Mouse (Mus musculus) megakaryocyte, embryonic 14.5 days (primary cell): ENCODE results near the gene Dexi. TPM values are rescaled to one million over a fixed set of nuclear protein-coding genes. Genes with fewer than 3 reads are reported as not detected.

Experiments
- H3K27me3 ChIP-seq: replicated peaks from 2 replicates; pipeline ENCODE3; 2012; ENCODE audit warnings: inconsistent platforms
- H3K36me3 ChIP-seq: replicated peaks from 2 replicates; pipeline ENCODE3; 2012; ENCODE audit warnings: low read length, inconsistent platforms, mixed read lengths
- H3K4me1 ChIP-seq: 2 replicates; pipeline ENCODE4 v1.6.1; 2012; ENCODE audit warnings: inconsistent platforms
- H3K4me3 ChIP-seq: replicated peaks from 2 replicates; pipeline ENCODE3; 2012; ENCODE audit warnings: moderate library complexity, mild to moderate bottlenecking, inconsistent platforms
- H3K9me3 ChIP-seq: 2 replicates; pipeline ENCODE4 v1.6.1; 2012; ENCODE audit warnings: inconsistent platforms
- FLI1 ChIP-seq: IDR thresholded peaks from 2 replicates; pipeline ENCODE4 v1.6.1; 2012; ENCODE audit warnings: low read length, inconsistent platforms, mixed read lengths
- GATA1 ChIP-seq: IDR thresholded peaks from 3 replicates; pipeline ENCODE4 v1.6.1; 2012; ENCODE audit warnings: mixed read lengths, low read length, inconsistent platforms, borderline replicate concordance
- polyA plus RNA-seq: library from polyadenylated mRNA; stranded (reverse); fragments of >175 nt; gene quantifications from 2 replicates; pipeline ENCODE4 v1.2.3, GENCODE M21; 2012; ENCODE audit warnings: low replicate concordance; ENCODE audit not compliant: insufficient read depth

The Dexi gene
- 41.9 and 81.7 TPM in 2 replicates for polyA plus RNA-seq

GRCm38 (mm10) chr16:10542698-10543365 lies at the start of gene Dexi:
Gene Dexi (minus strand): TSS chr16:10543054.
- Histone ChIP-seq H3K9me3 (no peaks in the 10 kb centered on the region), H3K36me3 (peaks cover 28% of the 10 kb centered on the region), H3K4me1 (peaks cover 84% of the 10 kb centered on the region), H3K27me3 (no peaks in the 10 kb centered on the region), H3K4me3 (peak within 1 kb of the TSS; percentile 96)
- no peak for TF ChIP-seq FLI1

GRCm38 (mm10) chr16:10586546-10586945 lies 43.7 kb upstream of the Dexi start:
- TF ChIP-seq FLI1 = no peak
- no peak for TF ChIP-seq GATA1
- Histone ChIP-seq H3K4me3 (no peak overlapping the region), H3K4me1 (peaks cover 86% of the 10 kb centered on the region), H3K9me3 (no peaks in the 10 kb centered on the region), H3K27me3 (no peaks in the 10 kb centered on the region), H3K36me3 (peaks cover 89% of the 10 kb centered on the region)

GRCm38 (mm10) chr16:10585165-10585564 lies 42.3 kb upstream of the Dexi start:
- H3K36me3 ChIP-seq = peaks cover 91% of the 10 kb centered on the region
- peak overlapping the region; percentile 11 for H3K4me3 ChIP-seq
- H3K9me3 ChIP-seq = no peaks in the 10 kb centered on the region
- peaks cover 90% of the 10 kb centered on the region for H3K4me1 ChIP-seq
- no peaks in the 10 kb centered on the region for H3K27me3 ChIP-seq
- TF ChIP-seq GATA1 = no peak
- no peak for TF ChIP-seq FLI1

- H3K36me3 ChIP-seq = peaks cover 93% of the 10 kb centered on the region
Measured at GRCm38 (mm10) chr16:10581234-10581898, 38.5 kb upstream of the Dexi start.

GRCm38 (mm10) chr16:10578376-10578775 lies 35.5 kb upstream of the Dexi start:
- no peak overlapping the region for H3K4me3 ChIP-seq
- peaks cover 60% of the 10 kb centered on the region for H3K4me1 ChIP-seq
- no peaks in the 10 kb centered on the region for H3K27me3 ChIP-seq
- H3K9me3 ChIP-seq = no peaks in the 10 kb centered on the region
- peaks cover 95% of the 10 kb centered on the region for H3K36me3 ChIP-seq
- TF ChIP-seq GATA1 = no peak
- TF ChIP-seq FLI1 = no peak

More at GRCm38 (mm10) chr16:10581234-10581898, 38.5 kb upstream of the Dexi start:
- Histone ChIP-seq H3K9me3 (no peaks in the 10 kb centered on the region), H3K4me1 (peaks cover 67% of the 10 kb centered on the region), H3K4me3 (no peak overlapping the region), H3K27me3 (no peaks in the 10 kb centered on the region)
- no peak for TF ChIP-seq FLI1
- no peak for TF ChIP-seq GATA1

- no peak for TF ChIP-seq FLI1
- no peak for TF ChIP-seq GATA1
- Histone ChIP-seq H3K4me3 (no peak overlapping the region), H3K36me3 (peaks cover 95% of the 10 kb centered on the region), H3K9me3 (no peaks in the 10 kb centered on the region), H3K4me1 (peaks cover 60% of the 10 kb centered on the region), H3K27me3 (no peaks in the 10 kb centered on the region)
Measured at GRCm38 (mm10) chr16:10577548-10577947, 34.7 kb upstream of the Dexi start.

GRCm38 (mm10) chr16:10575915-10576314 lies 33.1 kb upstream of the Dexi start:
- Histone ChIP-seq H3K27me3 (no peaks in the 10 kb centered on the region), H3K4me1 (peaks cover 53% of the 10 kb centered on the region), H3K9me3 (no peaks in the 10 kb centered on the region), H3K36me3 (peaks cover 97% of the 10 kb centered on the region), H3K4me3 (no peak overlapping the region)
- TF ChIP-seq FLI1 = no peak
- no peak for TF ChIP-seq GATA1

GRCm38 (mm10) chr16:10574936-10575335 lies 32.1 kb upstream of the Dexi start:
- TF ChIP-seq FLI1 = no peak
- TF ChIP-seq GATA1 = no peak
- Histone ChIP-seq H3K4me3 (no peak overlapping the region), H3K36me3 (peaks cover 97% of the 10 kb centered on the region), H3K27me3 (peaks cover 2% of the 10 kb centered on the region), H3K9me3 (no peaks in the 10 kb centered on the region), H3K4me1 (peaks cover 48% of the 10 kb centered on the region)

GRCm38 (mm10) chr16:10571820-10572219 lies 29.0 kb upstream of the Dexi start:
- no peak for TF ChIP-seq GATA1
- TF ChIP-seq FLI1 = no peak
- H3K4me3 ChIP-seq = no peak overlapping the region
- H3K36me3 ChIP-seq = peaks cover 97% of the 10 kb centered on the region
- H3K9me3 ChIP-seq = no peaks in the 10 kb centered on the region
- peaks cover 12% of the 10 kb centered on the region for H3K27me3 ChIP-seq
- H3K4me1 ChIP-seq = peaks cover 57% of the 10 kb centered on the region

- Histone ChIP-seq H3K9me3 (no peaks in the 10 kb centered on the region), H3K36me3 (peaks cover 97% of the 10 kb centered on the region), H3K4me1 (peaks cover 56% of the 10 kb centered on the region), H3K4me3 (no peak overlapping the region), H3K27me3 (peaks cover 17% of the 10 kb centered on the region)
- TF ChIP-seq GATA1 (no peak), FLI1 (no peak)
Measured at GRCm38 (mm10) chr16:10570708-10571107, 27.9 kb upstream of the Dexi start.
